9 mouse cellular contexts compared by ENCODE assay signal in genomic region chr2:105799840-105800239, GRCm38 (mm10).
DNase-seq lines count a peak whose midpoint lies in the region; ATAC-seq lines count a peak whose summit lies in the region.
"Had no signal": no experiment of that assay in that cellular context is flagged by ENCODE, and none has a peak within 500 bp of the region (broad histone marks: within the 10 kb centered on the region; RNA-seq: fewer than 3 reads in every experiment).

No protein-coding gene starts in this region.

- H3K36me3 ChIP-seq in liver, embryonic 12.5 days: no peaks in the 10 kb centered on the region
- H3K36me3 ChIP-seq: embryonic facial prominence, embryonic 15.5 days had no signal

- H3K4me2 ChIP-seq in liver, embryonic 12.5 days: no peak overlapping the region
- H3K4me2 ChIP-seq: embryonic facial prominence, embryonic 15.5 days had no signal

- WGBS in liver, embryonic 12.5 days (ENCODE audit: insufficient replicate concordance): 70% methylated on average over 2 of the region's 2 CpGs

- H3K27me3 ChIP-seq in liver, embryonic 12.5 days (replicated peaks): no peaks in the 10 kb centered on the region
- H3K27me3 ChIP-seq: embryonic facial prominence, embryonic 15.5 days had no signal

- no peak overlapping the region for H3K4me3 ChIP-seq in liver, embryonic 12.5 days
- H3K4me3 ChIP-seq: embryonic facial prominence, embryonic 15.5 days had no signal

- peak; percentile 6 for DNase-seq in adrenal gland, postnatal 14 days
- DNase-seq in adrenal gland, postnatal 25 days: no peak
- peak; percentile 31 for DNase-seq in liver
- DNase-seq in c-Kit-positive CD71-positive TER-119-positive erythroid progenitor cells, embryonic 14.5 days (ENCODE audit: low spot score): peak; percentile 14
- DNase-seq in kidney, postnatal 4 days: peak; percentile 41 to 50
- DNase-seq in adrenal gland, postnatal 4 days (ENCODE audit: low spot score in 2 of 2): no peak
- no peak for DNase-seq in heart, adult 9 months (ENCODE audit: low spot score in 2 of 2)

- no peak overlapping the region for H3K27ac ChIP-seq in liver, embryonic 12.5 days
- H3K27ac ChIP-seq: embryonic facial prominence, embryonic 15.5 days had no signal

- H3K9me3 ChIP-seq in liver, embryonic 12.5 days (replicated peaks): no peaks in the 10 kb centered on the region
- H3K9me3 ChIP-seq: embryonic facial prominence, embryonic 15.5 days had no signal

- peaks cover 7% of the 10 kb centered on the region; the same call in 1 of the 2 replicates for H3K4me1 ChIP-seq in liver, embryonic 12.5 days
- H3K4me1 ChIP-seq: embryonic facial prominence, embryonic 15.5 days had no signal

- no peak overlapping the region for H3K9ac ChIP-seq in liver, embryonic 12.5 days
- H3K9ac ChIP-seq: embryonic facial prominence, embryonic 15.5 days had no signal

- ATAC-seq in liver, embryonic 12.5 days: no peak

Comparison
In these comparisons a context has a peak if more than half of its experiments do, and no peak if none do; other contexts are left out.
1. DNase-seq: peak in adrenal gland, postnatal 14 days (single experiment), liver (single experiment), c-Kit-positive CD71-positive TER-119-positive erythroid progenitor cells, embryonic 14.5 days (single experiment) and kidney, postnatal 4 days (2 of 2); none in adrenal gland, postnatal 25 days (single experiment), adrenal gland, postnatal 4 days (0 of 2) and heart, adult 9 months (0 of 2).